Mouse (Mus musculus) retina, postnatal 1 day (tissue): ENCODE measurements at regions not wholly inside any gene's neighbourhood (a gene's known extent, or its start where the extent isn't known, plus 50 kb on each side); places are given as distances from the start of the nearest gene placed in this dataset.
A peak's percentile ranks its signal among the peaks of the same experiment; 100 is the strongest.
"Not testable (repeated sequence)": the region's sequence is repeated elsewhere in the genome, so short reads cannot be mapped to it uniquely, and the experiment has no call there.

ENCODE experiments used
- DNase-seq: peaks from one replicate; pipeline ENCODE4 v3.0.0-alpha.2; 2012

GRCm38 (mm10) chr8:5523281-5523680, 418.1 kb upstream of the Slc10a2 start:
- no peak for DNase-seq

- DNase-seq = no peak
These were observed 390.7 kb upstream of the Slc10a2 start for GRCm38 (mm10) chr8:5495861-5496260.

- no peak for DNase-seq
These were observed 385.3 kb upstream of the Slc10a2 start for GRCm38 (mm10) chr8:5490491-5490890.

GRCm38 (mm10) chr8:5482938-5483337, 377.8 kb upstream of the Slc10a2 start:
- DNase-seq = no peak

GRCm38 (mm10) chr8:5472999-5473398, 367.8 kb upstream of the Slc10a2 start:
- DNase-seq = no peak

- DNase-seq = no peak
These were observed 367.4 kb upstream of the Slc10a2 start for GRCm38 (mm10) chr8:5472582-5472981.

- no peak for DNase-seq
These were observed 352.5 kb upstream of the Slc10a2 start for GRCm38 (mm10) chr8:5457619-5458018.

GRCm38 (mm10) chr8:5453469-5453868, 348.3 kb upstream of the Slc10a2 start:
- DNase-seq = no peak

GRCm38 (mm10) chr8:5442243-5442642, 337.1 kb upstream of the Slc10a2 start:
- not testable (repeated sequence) for DNase-seq

GRCm38 (mm10) chr8:5440404-5440803, 335.3 kb upstream of the Slc10a2 start:
- DNase-seq = not testable (repeated sequence)

GRCm38 (mm10) chr8:5439054-5439453, 333.9 kb upstream of the Slc10a2 start:
- DNase-seq = no peak

- DNase-seq = peak; percentile 30
These were observed 323.3 kb upstream of the Slc10a2 start for GRCm38 (mm10) chr8:5428303-5428971.

- DNase-seq = not testable (repeated sequence)
These were observed 311.7 kb upstream of the Slc10a2 start for GRCm38 (mm10) chr8:5416841-5417240.

- no peak for DNase-seq
These were observed 279.7 kb upstream of the Slc10a2 start for GRCm38 (mm10) chr8:5384851-5385250.

- no peak for DNase-seq
These were observed 272.9 kb upstream of the Slc10a2 start for GRCm38 (mm10) chr8:5378001-5378400.

- DNase-seq = no peak
These were observed 234.8 kb upstream of the Slc10a2 start for GRCm38 (mm10) chr8:5339953-5340352.

- no peak for DNase-seq
These were observed 209.4 kb upstream of the Slc10a2 start for GRCm38 (mm10) chr8:5314594-5314993.

- DNase-seq = no peak
These were observed 194.8 kb upstream of the Slc10a2 start for GRCm38 (mm10) chr8:5299982-5300381.

GRCm38 (mm10) chr8:5297190-5297589, 192.0 kb upstream of the Slc10a2 start:
- peak; percentile 61 for DNase-seq

- DNase-seq = peak; percentile 57
These were observed 180.6 kb upstream of the Slc10a2 start for GRCm38 (mm10) chr8:5285708-5286161.

GRCm38 (mm10) chr8:5283799-5284198, 178.6 kb upstream of the Slc10a2 start:
- no peak for DNase-seq

- no peak for DNase-seq
These were observed 157.2 kb upstream of the Slc10a2 start for GRCm38 (mm10) chr8:5262316-5262715.

GRCm38 (mm10) chr8:5241871-5242270, 136.7 kb upstream of the Slc10a2 start:
- DNase-seq = not testable (repeated sequence)
